Mouse (Mus musculus): ENCODE measurements around the gene Rprd2.

DNA sequence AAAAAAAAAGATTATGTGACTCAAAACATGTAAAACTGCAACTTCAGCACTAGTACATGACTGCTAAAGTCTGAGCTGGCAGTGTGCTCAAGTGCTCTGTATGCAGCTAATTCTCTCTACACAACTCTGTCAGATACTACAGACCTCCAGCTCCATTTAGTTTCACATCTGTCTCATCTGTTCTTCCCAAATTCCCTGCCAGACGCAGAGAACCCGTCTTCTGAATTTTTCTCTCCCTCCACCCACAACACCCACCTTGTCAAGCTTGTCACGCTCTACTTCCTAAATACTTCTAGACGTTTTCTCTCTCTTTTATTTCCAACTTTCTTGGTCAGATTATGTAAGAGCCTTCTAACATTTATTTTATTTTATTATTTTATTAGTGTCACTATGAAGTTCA is 19.9 kb downstream of the Rprd2 start:
- TF ChIP-seq CTCF (IDR thresholded peaks at IDR 0.05; ENCODE audit: low read depth, low read length) (no peak), POLR2A (IDR thresholded peaks at IDR 0.05; ENCODE audit: extremely low read depth, insufficient read depth, low read length) (no peak)
